Mouse (Mus musculus): ENCODE measurements around the gene Deup1.

DNA sequence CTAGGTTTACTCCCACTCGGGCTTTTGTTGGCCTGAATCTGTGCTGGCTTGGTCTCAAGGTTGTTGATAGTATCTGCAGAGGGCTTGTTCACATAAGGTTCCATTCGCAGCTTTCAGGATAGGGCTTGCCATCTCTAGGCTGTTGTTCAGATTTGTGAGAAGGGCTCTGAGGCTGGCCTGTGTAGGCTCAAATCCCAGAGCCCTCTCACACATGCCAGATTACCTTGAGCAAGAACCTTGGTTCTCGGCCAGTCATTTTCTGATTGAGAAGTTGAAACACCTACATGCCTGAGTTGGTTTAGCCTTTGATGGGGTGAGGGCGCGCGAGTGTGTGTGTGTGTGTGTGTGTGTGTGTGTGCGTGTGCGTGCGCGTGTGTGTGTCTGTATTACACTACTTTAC is 105.4 kb downstream of the Deup1 start:
- no peak for TF ChIP-seq CTCF (IDR thresholded peaks at IDR 0.05)
- TF ChIP-seq POLR2A (IDR thresholded peaks at IDR 0.05; ENCODE audit: insufficient read depth, low read depth, low read length): no peak

Measured in heart, adult 2 months (tissue).